Mouse (Mus musculus) spleen, postnatal 4 days (tissue): Measurements from ENCODE around the gene Gm5294.

Source experiments
- DNase-seq, 2 experiments: peaks; one replicate each; pipeline ENCODE4 v3.0.0; 2022; ENCODE audit warnings: low spot score in 2 of 2

Gm5294 gene

GRCm38 (mm10) chr5:138819780-138820179 is at the start of gene Gm5294:
Gene Gm5294, plus strand, starts transcription at chr5:138820080.
- DNase-seq: no peak

- no peak for DNase-seq
These were observed 44.8 kb upstream of the Gm5294 start for GRCm38 (mm10) chr5:138775096-138775495.

GRCm38 (mm10) chr5:138776346-138776745 is 43.5 kb upstream of the Gm5294 start:
- no peak for DNase-seq

- no peak for DNase-seq
These were observed 41.0 kb upstream of the Gm5294 start for GRCm38 (mm10) chr5:138778731-138779463.

GRCm38 (mm10) chr5:138779655-138780054 is 40.2 kb upstream of the Gm5294 start:
- DNase-seq: no peak

GRCm38 (mm10) chr5:138782697-138783096 is 37.2 kb upstream of the Gm5294 start:
- DNase-seq: no peak

- no peak for DNase-seq
These were observed 36.7 kb upstream of the Gm5294 start for GRCm38 (mm10) chr5:138783181-138783580.

GRCm38 (mm10) chr5:138785986-138786515 is 33.8 kb upstream of the Gm5294 start:
- no peak for DNase-seq

- no peak for DNase-seq
These were observed 32.2 kb upstream of the Gm5294 start for GRCm38 (mm10) chr5:138787648-138788047.

- no peak for DNase-seq
These were observed 31.2 kb upstream of the Gm5294 start for GRCm38 (mm10) chr5:138788481-138789211.

GRCm38 (mm10) chr5:138790954-138791480 is 28.9 kb upstream of the Gm5294 start:
- no peak for DNase-seq

- DNase-seq: no peak
These were observed 18.2 kb upstream of the Gm5294 start for GRCm38 (mm10) chr5:138801588-138802116.

GRCm38 (mm10) chr5:138804286-138804685 is 15.6 kb upstream of the Gm5294 start:
- no peak for DNase-seq

GRCm38 (mm10) chr5:138809767-138810166 is 10.1 kb upstream of the Gm5294 start:
- no peak for DNase-seq

GRCm38 (mm10) chr5:138820717-138821332 is 945 bp downstream of the Gm5294 start:
- DNase-seq: no peak

GRCm38 (mm10) chr5:138825090-138825489 is 5.2 kb downstream of the Gm5294 start:
- no peak for DNase-seq

GRCm38 (mm10) chr5:138833406-138833805 is 13.5 kb downstream of the Gm5294 start:
- DNase-seq: no peak

- DNase-seq: no peak
These were observed 15.0 kb downstream of the Gm5294 start for GRCm38 (mm10) chr5:138834910-138835309.

GRCm38 (mm10) chr5:138840981-138841380 is 21.1 kb downstream of the Gm5294 start:
- DNase-seq: no peak

- no peak for DNase-seq
These were observed 23.4 kb downstream of the Gm5294 start for GRCm38 (mm10) chr5:138843168-138843824.

- DNase-seq: no peak
These were observed 26.6 kb downstream of the Gm5294 start for GRCm38 (mm10) chr5:138846506-138846905.
